Mouse (Mus musculus) liver, adult 2 months (tissue): ENCODE results near the gene Ubash3b. TPM values are rescaled to one million over a fixed set of nuclear protein-coding genes. Genes with fewer than 3 reads are reported as not detected.

ENCODE experiments used
- DNase-seq: peaks from one replicate; pipeline ENCODE4 v3.0.0-alpha.2; 2011; ENCODE audit warnings: low read depth, low spot score; ENCODE audit errors: extremely low read depth
- H3K27ac ChIP-seq: fragments of 200-500 bp; replicated peaks from 2 replicates; pipeline ENCODE4 v1.5.1; 2012; ENCODE audit warnings: low read depth, mild to moderate bottlenecking, control low read depth, inconsistent platforms, low read length; ENCODE audit not compliant: insufficient read depth
- H3K27me3 ChIP-seq: fragments of 200-500 bp; 2 replicates; pipeline ENCODE4 v1.6.1; 2012; ENCODE audit warnings: mild to moderate bottlenecking, moderate library complexity, low read length, inconsistent platforms; ENCODE audit not compliant: control insufficient read depth, insufficient read depth
- H3K36me3 ChIP-seq: fragments of 200-500 bp; 2 replicates; pipeline ENCODE4 v1.6.1; 2012; ENCODE audit warnings: low read length, inconsistent platforms; ENCODE audit not compliant: control insufficient read depth, insufficient read depth
- H3K4me1 ChIP-seq: fragments of 200-500 bp; 2 replicates; pipeline ENCODE4 v1.6.1; 2011; ENCODE audit warnings: low read length; ENCODE audit not compliant: control insufficient read depth, insufficient read depth
- H3K4me3 ChIP-seq: fragments of 200-500 bp; 2 replicates; pipeline ENCODE4 v1.5.1; 2011; ENCODE audit warnings: low read depth, mild to moderate bottlenecking, control low read depth, low read length, moderate library complexity; ENCODE audit not compliant: insufficient read depth
- H3K79me2 ChIP-seq: fragments of 200-500 bp; 2 replicates; pipeline ENCODE4 v1.6.1; 2012; ENCODE audit warnings: inconsistent platforms, mild to moderate bottlenecking, low read length, moderate library complexity; ENCODE audit not compliant: control insufficient read depth, insufficient read depth
- H3K9ac ChIP-seq: fragments of 200-500 bp; 2 replicates; pipeline ENCODE4 v1.6.1; 2012; ENCODE audit warnings: low read depth, mild to moderate bottlenecking, control low read depth, inconsistent platforms, low read length
- CTCF ChIP-seq: fragments of 200-500 bp; IDR thresholded peaks from 2 replicates; pipeline ENCODE4 v1.5.1; 2011; ENCODE audit warnings: low read depth, low read length, control low read depth
- POLR2A ChIP-seq: fragments of 200-500 bp; IDR thresholded peaks from 2 replicates; pipeline ENCODE4 v1.6.1; 2011; ENCODE audit warnings: low read length, control low read depth; ENCODE audit not compliant: insufficient read depth; ENCODE audit errors: extremely low read depth
- WGBS: fragments of 180-500 bp; shearing (Covaris S2); methylation state at CpG from one replicate; pipeline ENCODE4 v1.1.7; 2018; 5-methylcytosine and 5-hydroxymethylcytosine counted together
- polyA plus RNA-seq: library from polyadenylated mRNA; depleted of rRNA; stranded (reverse); fragments of >200 nt; gene quantifications from 2 replicates; pipeline ENCODE4 v1.2.3, GENCODE M21; 2012
- total RNA-seq: library from RNA; depleted of rRNA; stranded (reverse); fragments of >200 nt; gene quantifications from 2 replicates; pipeline ENCODE4 v1.2.3, GENCODE M21; 2014

Ubash3b gene
- total and polyA plus RNA-seq, 2 experiments, result 0.65 to 0.76 TPM

- Histone ChIP-seq H3K27ac (no peak overlapping the region), H3K27me3 (no peaks in the 10 kb centered on the region), H3K9ac (no peak overlapping the region), H3K4me1 (no peaks in the 10 kb centered on the region), H3K4me3 (no peak overlapping the region), H3K79me2 (no peaks in the 10 kb centered on the region), H3K36me3 (no peaks in the 10 kb centered on the region)
- no peak for DNase-seq
- 34% methylated on average over 6 of the region's 6 CpGs for WGBS
- no peak for TF ChIP-seq POLR2A
- TF ChIP-seq CTCF, result no peak
Measured at GRCm38 (mm10) chr9:41138987-41139808, 22.3 kb downstream of the Ubash3b start.

- Histone ChIP-seq H3K27me3 (no peaks in the 10 kb centered on the region), H3K36me3 (no peaks in the 10 kb centered on the region), H3K27ac (no peak overlapping the region), H3K4me1 (no peaks in the 10 kb centered on the region), H3K9ac (no peak overlapping the region), H3K79me2 (no peaks in the 10 kb centered on the region), H3K4me3 (no peak overlapping the region)
- 42% methylated on average over 7 of the region's 7 CpGs for WGBS
- TF ChIP-seq CTCF (no peak), POLR2A (no peak)
- DNase-seq, result no peak
Measured at GRCm38 (mm10) chr9:41136691-41137467, 24.6 kb downstream of the Ubash3b start.

- no peaks in the 10 kb centered on the region for H3K27me3 ChIP-seq
- no peaks in the 10 kb centered on the region for H3K79me2 ChIP-seq
- WGBS, result 91% methylated on average over 2 of the region's 2 CpGs
- H3K4me1 ChIP-seq, result no peaks in the 10 kb centered on the region
- H3K4me3 ChIP-seq, result no peak overlapping the region
- H3K9ac ChIP-seq, result no peak overlapping the region
- no peaks in the 10 kb centered on the region for H3K36me3 ChIP-seq
- H3K27ac ChIP-seq, result no peak overlapping the region
- TF ChIP-seq CTCF (no peak), POLR2A (no peak)
- no peak for DNase-seq
Measured at GRCm38 (mm10) chr9:41136273-41136672, 25.2 kb downstream of the Ubash3b start.

GRCm38 (mm10) chr9:41134907-41135306 is 26.6 kb downstream of the Ubash3b start:
- Histone ChIP-seq H3K36me3 (no peaks in the 10 kb centered on the region), H3K4me3 (no peak overlapping the region), H3K27me3 (no peaks in the 10 kb centered on the region), H3K4me1 (no peaks in the 10 kb centered on the region), H3K79me2 (no peaks in the 10 kb centered on the region), H3K9ac (no peak overlapping the region), H3K27ac (no peak overlapping the region)
- TF ChIP-seq POLR2A, result no peak
- TF ChIP-seq CTCF, result no peak
- DNase-seq, result no peak
- WGBS, result 74% methylated on average over 4 of the region's 4 CpGs

- Histone ChIP-seq H3K27ac (no peak overlapping the region), H3K79me2 (no peaks in the 10 kb centered on the region), H3K4me3 (no peak overlapping the region), H3K27me3 (no peaks in the 10 kb centered on the region), H3K4me1 (no peaks in the 10 kb centered on the region), H3K9ac (no peak overlapping the region), H3K36me3 (no peaks in the 10 kb centered on the region)
- WGBS, result 85% methylated on average over 8 of the region's 8 CpGs
- TF ChIP-seq POLR2A (no peak), CTCF (no peak)
- peak; percentile 18 for DNase-seq
Measured at GRCm38 (mm10) chr9:41130563-41130962, 30.9 kb downstream of the Ubash3b start.
